Comparison of ENCODE assay signal across 8 mouse cellular contexts in genomic region chr7:110615792-110616191, GRCm38 (mm10). TPM values are rescaled to one million over a fixed set of nuclear protein-coding genes. Genes with fewer than 3 reads are reported as not detected.
DNase-seq lines count a peak whose midpoint lies in the region; ATAC-seq and TF ChIP-seq lines count a peak whose summit lies in the region.

No protein-coding gene starts in this region.

- no peak overlapping the region for H3K4me3 ChIP-seq in testis, adult 2 months (ENCODE audit: control insufficient read depth, low read depth, low read length)
- peak overlapping the region; percentile 90; the same call in 1 of the 2 replicates for H3K4me3 ChIP-seq in intestine, embryonic 15.5 days (replicated peaks)
- H3K4me3 ChIP-seq in liver, embryonic 14.5 days (ENCODE audit: insufficient read depth in 1 of 2, low read depth in 2 of 2, low read length in 2 of 2), result no peak overlapping the region

- 12% methylated on average over 11 of the region's 11 CpGs for WGBS in intestine, embryonic 15.5 days
- WGBS in liver, embryonic 14.5 days (ENCODE audit: insufficient replicate concordance), result 3% methylated on average over 11 of the region's 11 CpGs

- no peaks in the 10 kb centered on the region for H3K36me3 ChIP-seq in testis, adult 2 months (ENCODE audit: control insufficient read depth, insufficient read depth, low read length)
- no peaks in the 10 kb centered on the region for H3K36me3 ChIP-seq in intestine, embryonic 15.5 days
- no peaks in the 10 kb centered on the region for H3K36me3 ChIP-seq in liver, embryonic 14.5 days (replicated peaks; ENCODE audit: control insufficient read depth, insufficient read depth, low read depth)

- TF ChIP-seq POLR2A in testis, adult 2 months (IDR thresholded peaks at IDR 0.05; ENCODE audit: control insufficient read depth, low read depth, low read length), result no peak

- no peak for TF ChIP-seq EP300 in liver, embryonic 14.5 days (IDR thresholded peaks at IDR 0.05; ENCODE audit: low read depth)

- H3K27me3 ChIP-seq in testis, adult 2 months (ENCODE audit: control insufficient read depth, insufficient read depth, low read length), result no peaks in the 10 kb centered on the region
- H3K27me3 ChIP-seq in intestine, embryonic 15.5 days (replicated peaks), result no peaks in the 10 kb centered on the region
- H3K27me3 ChIP-seq in liver, embryonic 14.5 days (ENCODE audit: control insufficient read depth, insufficient read depth, low read length), result peaks cover 55% of the 10 kb centered on the region

- DNase-seq in testis, postnatal 14 days (ENCODE audit: low spot score), result no peak
- no peak for DNase-seq in liver, embryonic 14.5 days (ENCODE audit: low read depth in 3 of 3, low spot score in 3 of 3)
- no peak for DNase-seq in spleen, postnatal 4 days (ENCODE audit: low spot score in 2 of 2)
- no peak for DNase-seq in spleen, adult 12 weeks (ENCODE audit: low spot score)
- no peak for DNase-seq in right cerebral cortex, adult 18-20 months
- DNase-seq in adrenal gland, adult 2 months, result no peak

- TF ChIP-seq CTCF in testis, adult 2 months (IDR thresholded peaks at IDR 0.05; ENCODE audit: control insufficient read depth, insufficient read depth, insufficient replicate concordance, low read depth, low read length), result no peak
- TF ChIP-seq CTCF in liver, embryonic 14.5 days (IDR thresholded peaks at IDR 0.05; ENCODE audit: low read depth), result no peak

- peaks cover 14% of the 10 kb centered on the region for H3K4me1 ChIP-seq in testis, adult 2 months (ENCODE audit: control insufficient read depth, insufficient read depth, low read length)
- H3K4me1 ChIP-seq in intestine, embryonic 15.5 days (replicated peaks), result peaks cover 17% of the 10 kb centered on the region
- peaks cover 0 to 12% of the 10 kb centered on the region in 2 experiments; a peak in 2 of 4 replicates for H3K4me1 ChIP-seq in liver, embryonic 14.5 days (replicated peaks; ENCODE audit: control insufficient read depth in 2 of 2, insufficient read depth in 2 of 2, low read length in 1 of 2)

- H3K27ac ChIP-seq in testis, adult 2 months (ENCODE audit: control insufficient read depth, insufficient read depth, low read depth, low read length), result peak overlapping the region; percentile 25; the same call in 1 of the 2 replicates
- peak overlapping the region; percentile 100 for H3K27ac ChIP-seq in intestine, embryonic 15.5 days
- H3K27ac ChIP-seq in liver, embryonic 14.5 days, result no peak overlapping the region

- H3K4me2 ChIP-seq in intestine, embryonic 15.5 days (replicated peaks), result peak overlapping the region; percentile 86
- H3K4me2 ChIP-seq in liver, embryonic 14.5 days (ENCODE audit: low read depth), result peak overlapping the region; percentile 61

- ATAC-seq in intestine, embryonic 15.5 days, result peak; percentile 73
- ATAC-seq in liver, embryonic 14.5 days (ENCODE audit: insufficient read depth), result peak; percentile 32; the same call in 1 of the 2 replicates

- no peak overlapping the region for H3K9ac ChIP-seq in intestine, embryonic 15.5 days
- H3K9ac ChIP-seq in liver, embryonic 14.5 days (replicated peaks), result no peak overlapping the region

- no peaks in the 10 kb centered on the region for H3K9me3 ChIP-seq in intestine, embryonic 15.5 days
- H3K9me3 ChIP-seq in liver, embryonic 14.5 days (ENCODE audit: control insufficient read depth, low read length), result no peaks in the 10 kb centered on the region

RNA-seq across cellular contexts. Expression of gene Sbf2, which starts 1.1 kb away (rescaled TPM):
- polyA plus RNA-seq in testis, adult 2 months (2012; rRNA removed), result 35.2 and 37.0 TPM in 2 replicates
- polyA plus RNA-seq in intestine, embryonic 15.5 days (2015; fragmentation: Nextera tagmentation; extraction: Ambion mirVana), result 33.7 and 33.9 TPM in 2 replicates
- 2.6 and 2.9 TPM in 2 replicates for polyA plus RNA-seq in liver, embryonic 14.5 days (2012; rRNA removed)
- 3.3 TPM in 2 replicates for polyA plus RNA-seq in liver, embryonic 14.5 days (2014; fragmentation: Nextera tagmentation; extraction: Ambion mirVana)
- total RNA-seq in adrenal gland, adult 2 months (2021), result 10 to 100 TPM; 42.6 to 43.8 TPM
- 7.3 and 8.0 TPM in 2 replicates for polyA plus RNA-seq in adrenal gland, adult 2 months (2012; rRNA removed)

RNA-seq across cellular contexts. Expression of gene Adm, which starts 11.7 kb away (rescaled TPM):
- polyA plus RNA-seq in testis, adult 2 months (2012; rRNA removed), result 0.30 and 0.94 TPM in 2 replicates
- polyA plus RNA-seq in intestine, embryonic 15.5 days (2015; fragmentation: Nextera tagmentation; extraction: Ambion mirVana), result 4.4 and 4.9 TPM in 2 replicates
- polyA plus RNA-seq in liver, embryonic 14.5 days (2012; rRNA removed), result 1.5 TPM in 2 replicates
- 1.2 and 1.4 TPM in 2 replicates for polyA plus RNA-seq in liver, embryonic 14.5 days (2014; fragmentation: Nextera tagmentation; extraction: Ambion mirVana)
- total RNA-seq in adrenal gland, adult 2 months (2021), result 10 to 100 TPM; 12.0 to 31.5 TPM
- 11.7 and 25.1 TPM in 2 replicates for polyA plus RNA-seq in adrenal gland, adult 2 months (2012; rRNA removed)
